Mouse (Mus musculus): ENCODE data around the gene Rmnd1. TPM values are rescaled to one million over a fixed set of nuclear protein-coding genes. Genes with fewer than 3 reads are reported as not detected.

Gene Rmnd1
- polyA plus RNA-seq (2014; fragmentation: Nextera tagmentation; extraction: Ambion mirVana): 52.5 and 67.0 TPM in 2 replicates

GRCm38 (mm10) chr10:4432123-4432931, at the start of gene Rmnd1, which contains the start of gene Armt1:
TSS of gene Rmnd1 (minus strand) at chr10:4432388.
TSS of gene Armt1 (plus strand) at chr10:4432467.
- Histone ChIP-seq H3K9ac (ENCODE audit: low read length) (peak within 1 kb of the TSS; percentile 72), H3K4me3 (ENCODE audit: low read depth, low read length) (peak within 1 kb of the TSS; percentile 40), H3K27ac (ENCODE audit: low read depth, low read length) (no peak within 1 kb of the TSS), H3K4me2 (ENCODE audit: low read depth, low read length, severe bottlenecking) (peak within 1 kb of the TSS; percentile 75), H3K27me3 (ENCODE audit: control insufficient read depth, insufficient read depth, low read length) (no peaks in the 10 kb centered on the region), H3K9me3 (ENCODE audit: control insufficient read depth, low read length) (no peaks in the 10 kb centered on the region), H3K36me3 (ENCODE audit: control insufficient read depth, insufficient read depth, low read length) (no peaks in the 10 kb centered on the region), H3K4me1 (replicated peaks; ENCODE audit: control insufficient read depth, insufficient read depth, low read length) (peaks cover 2% of the 10 kb centered on the region; the same call in 1 of the 2 replicates)
- DNase-seq (ENCODE audit: low spot score) (peak; percentile 99), ATAC-seq (replicated peaks; ENCODE audit: low FRiP score) (peak; percentile 97)
- under 1% methylated on average over 61 of the region's 75 CpGs for WGBS

- no peak overlapping the region for H3K4me3 ChIP-seq (ENCODE audit: low read depth, low read length)
- no peaks in the 10 kb centered on the region for H3K36me3 ChIP-seq (ENCODE audit: control insufficient read depth, insufficient read depth, low read length)
- WGBS: 84% methylated on average over 8 of the region's 8 CpGs
- H3K4me2 ChIP-seq (ENCODE audit: low read depth, low read length, severe bottlenecking): no peak overlapping the region
- H3K9me3 ChIP-seq (ENCODE audit: control insufficient read depth, low read length): no peaks in the 10 kb centered on the region
- H3K27ac ChIP-seq (ENCODE audit: low read depth, low read length): no peak overlapping the region
- DNase-seq (ENCODE audit: low spot score) (no peak), ATAC-seq (replicated peaks; ENCODE audit: low FRiP score) (no peak)
- no peaks in the 10 kb centered on the region for H3K4me1 ChIP-seq (replicated peaks; ENCODE audit: control insufficient read depth, insufficient read depth, low read length)
- H3K9ac ChIP-seq (ENCODE audit: low read length): no peak overlapping the region
- no peaks in the 10 kb centered on the region for H3K27me3 ChIP-seq (ENCODE audit: control insufficient read depth, insufficient read depth, low read length)
These were observed 49.5 kb upstream of the Rmnd1 start for GRCm38 (mm10) chr10:4481695-4482094.

DNA sequence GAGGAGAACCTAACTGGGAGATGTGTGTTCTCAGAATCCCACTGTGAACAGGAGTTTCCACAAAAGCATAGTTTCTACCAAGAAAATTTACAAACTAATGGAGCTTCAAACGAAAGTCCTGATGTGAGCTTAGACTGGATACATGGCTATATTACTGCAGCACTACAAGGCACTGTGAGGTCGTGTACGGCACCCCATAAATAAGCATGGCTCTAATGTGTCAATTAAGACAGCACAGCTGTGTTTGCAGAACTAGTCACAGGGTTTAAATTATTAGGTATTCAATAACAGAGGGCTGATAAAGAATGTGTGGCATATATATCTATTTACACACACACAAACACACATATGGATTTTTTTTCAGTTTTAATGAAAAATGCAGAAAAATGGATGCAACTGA, 48.7 kb upstream of the Rmnd1 start:
- no peaks in the 10 kb centered on the region for H3K4me1 ChIP-seq (replicated peaks; ENCODE audit: control insufficient read depth, insufficient read depth, low read length)

GRCm38 (mm10) chr10:4476604-4477003, 44.4 kb upstream of the Rmnd1 start:
- no peak for DNase-seq (ENCODE audit: low spot score)
- no peak for ATAC-seq (replicated peaks; ENCODE audit: low FRiP score)

More for the DNA sequence above, 48.7 kb upstream of the Rmnd1 start:
- Histone ChIP-seq H3K27me3 (ENCODE audit: control insufficient read depth, insufficient read depth, low read length) (no peaks in the 10 kb centered on the region), H3K9ac (ENCODE audit: low read length) (no peak overlapping the region), H3K36me3 (ENCODE audit: control insufficient read depth, insufficient read depth, low read length) (no peaks in the 10 kb centered on the region), H3K9me3 (ENCODE audit: control insufficient read depth, low read length) (no peaks in the 10 kb centered on the region), H3K4me2 (ENCODE audit: low read depth, low read length, severe bottlenecking) (no peak overlapping the region), H3K4me3 (ENCODE audit: low read depth, low read length) (no peak overlapping the region), H3K27ac (ENCODE audit: low read depth, low read length) (no peak overlapping the region)
- 84% methylated on average over 3 of the region's 3 CpGs for WGBS
- DNase-seq (ENCODE audit: low spot score): no peak
- ATAC-seq (replicated peaks; ENCODE audit: low FRiP score): no peak

GRCm38 (mm10) chr10:4475431-4475830, 43.2 kb upstream of the Rmnd1 start:
- Histone ChIP-seq H3K36me3 (ENCODE audit: control insufficient read depth, insufficient read depth, low read length) (no peaks in the 10 kb centered on the region), H3K9me3 (ENCODE audit: control insufficient read depth, low read length) (no peaks in the 10 kb centered on the region), H3K27ac (ENCODE audit: low read depth, low read length) (no peak overlapping the region), H3K4me1 (replicated peaks; ENCODE audit: control insufficient read depth, insufficient read depth, low read length) (no peaks in the 10 kb centered on the region), H3K4me2 (ENCODE audit: low read depth, low read length, severe bottlenecking) (no peak overlapping the region), H3K9ac (ENCODE audit: low read length) (no peak overlapping the region), H3K4me3 (ENCODE audit: low read depth, low read length) (no peak overlapping the region), H3K27me3 (ENCODE audit: control insufficient read depth, insufficient read depth, low read length) (no peaks in the 10 kb centered on the region)
- DNase-seq (ENCODE audit: low spot score): no peak
- 95% methylated on average over 3 of the region's 3 CpGs for WGBS
- ATAC-seq (replicated peaks; ENCODE audit: low FRiP score): no peak

More at GRCm38 (mm10) chr10:4476604-4477003, 44.4 kb upstream of the Rmnd1 start:
- H3K9ac ChIP-seq (ENCODE audit: low read length): no peak overlapping the region
- H3K4me1 ChIP-seq (replicated peaks; ENCODE audit: control insufficient read depth, insufficient read depth, low read length): no peaks in the 10 kb centered on the region
- H3K4me2 ChIP-seq (ENCODE audit: low read depth, low read length, severe bottlenecking): no peak overlapping the region
- no peak overlapping the region for H3K27ac ChIP-seq (ENCODE audit: low read depth, low read length)
- no peaks in the 10 kb centered on the region for H3K36me3 ChIP-seq (ENCODE audit: control insufficient read depth, insufficient read depth, low read length)
- 93% methylated on average over 5 of the region's 5 CpGs for WGBS
- no peaks in the 10 kb centered on the region for H3K27me3 ChIP-seq (ENCODE audit: control insufficient read depth, insufficient read depth, low read length)
- no peak overlapping the region for H3K4me3 ChIP-seq (ENCODE audit: low read depth, low read length)
- no peaks in the 10 kb centered on the region for H3K9me3 ChIP-seq (ENCODE audit: control insufficient read depth, low read length)

GRCm38 (mm10) chr10:4473591-4473993, 41.4 kb upstream of the Rmnd1 start:
- H3K27me3 ChIP-seq (ENCODE audit: control insufficient read depth, insufficient read depth, low read length): no peaks in the 10 kb centered on the region
- no peak overlapping the region for H3K9ac ChIP-seq (ENCODE audit: low read length)
- H3K36me3 ChIP-seq (ENCODE audit: control insufficient read depth, insufficient read depth, low read length): no peaks in the 10 kb centered on the region
- H3K4me3 ChIP-seq (ENCODE audit: low read depth, low read length): no peak overlapping the region
- no peaks in the 10 kb centered on the region for H3K4me1 ChIP-seq (replicated peaks; ENCODE audit: control insufficient read depth, insufficient read depth, low read length)
- no peak overlapping the region for H3K4me2 ChIP-seq (ENCODE audit: low read depth, low read length, severe bottlenecking)
- no peak overlapping the region for H3K27ac ChIP-seq (ENCODE audit: low read depth, low read length)
- DNase-seq (ENCODE audit: low spot score): no peak
- no peaks in the 10 kb centered on the region for H3K9me3 ChIP-seq (ENCODE audit: control insufficient read depth, low read length)
- 92% methylated on average over 11 of the region's 11 CpGs for WGBS
- no peak for ATAC-seq (replicated peaks; ENCODE audit: low FRiP score)

DNA sequence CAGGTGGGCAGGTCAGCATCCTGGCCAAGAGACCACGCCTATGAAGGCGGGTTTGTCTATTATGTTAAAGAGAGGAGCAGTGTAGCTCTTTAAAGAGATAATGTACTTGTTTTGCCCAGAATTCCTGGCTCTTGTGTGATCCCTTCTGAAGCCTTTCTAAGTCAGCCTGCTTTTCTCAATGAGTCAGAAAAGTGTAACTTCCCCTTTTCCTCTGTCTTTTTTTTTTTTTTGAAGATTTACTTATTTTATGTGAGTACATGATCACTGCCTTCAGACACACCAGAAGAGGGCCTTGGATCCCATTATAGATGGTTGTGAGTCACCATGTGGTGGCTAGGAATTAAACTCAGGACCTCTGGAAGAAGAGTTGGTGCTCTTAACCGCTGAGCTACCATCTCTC, 37.2 kb upstream of the Rmnd1 start:
- Histone ChIP-seq H3K4me2 (ENCODE audit: low read depth, low read length, severe bottlenecking) (no peak overlapping the region), H3K36me3 (ENCODE audit: control insufficient read depth, insufficient read depth, low read length) (no peaks in the 10 kb centered on the region), H3K9me3 (ENCODE audit: control insufficient read depth, low read length) (no peaks in the 10 kb centered on the region), H3K9ac (ENCODE audit: low read length) (no peak overlapping the region), H3K27ac (ENCODE audit: low read depth, low read length) (no peak overlapping the region), H3K4me3 (ENCODE audit: low read depth, low read length) (no peak overlapping the region), H3K27me3 (ENCODE audit: control insufficient read depth, insufficient read depth, low read length) (no peaks in the 10 kb centered on the region), H3K4me1 (replicated peaks; ENCODE audit: control insufficient read depth, insufficient read depth, low read length) (no peaks in the 10 kb centered on the region)
- WGBS: 84% methylated on average over 3 of the region's 3 CpGs
- ATAC-seq (replicated peaks; ENCODE audit: low FRiP score): no peak
- no peak for DNase-seq (ENCODE audit: low spot score)

DNA sequence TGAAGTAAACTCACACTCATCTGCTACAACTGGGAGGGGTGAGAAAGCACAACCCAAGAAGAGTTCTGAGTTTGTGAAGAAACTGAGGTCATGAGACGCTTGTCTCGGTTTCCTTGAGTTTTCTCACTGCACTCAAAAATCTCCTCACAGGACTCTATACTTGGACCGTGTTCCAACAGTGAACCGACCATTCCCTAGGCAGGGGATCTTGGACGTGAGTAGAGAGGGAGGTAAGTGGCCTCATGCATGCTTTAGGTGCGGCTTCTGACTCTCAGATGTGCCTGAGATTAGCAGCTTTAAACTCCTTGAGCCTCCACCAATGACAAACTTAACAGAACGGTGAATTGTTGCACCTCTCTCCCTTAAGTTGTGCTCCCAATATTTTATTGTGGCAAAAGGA, 33.6 kb upstream of the Rmnd1 start:
- Histone ChIP-seq H3K4me1 (replicated peaks; ENCODE audit: control insufficient read depth, insufficient read depth, low read length) (no peaks in the 10 kb centered on the region), H3K4me2 (ENCODE audit: low read depth, low read length, severe bottlenecking) (no peak overlapping the region), H3K4me3 (ENCODE audit: low read depth, low read length) (no peak overlapping the region), H3K27me3 (ENCODE audit: control insufficient read depth, insufficient read depth, low read length) (no peaks in the 10 kb centered on the region), H3K36me3 (ENCODE audit: control insufficient read depth, insufficient read depth, low read length) (no peaks in the 10 kb centered on the region), H3K27ac (ENCODE audit: low read depth, low read length) (no peak overlapping the region), H3K9ac (ENCODE audit: low read length) (no peak overlapping the region), H3K9me3 (ENCODE audit: control insufficient read depth, low read length) (no peaks in the 10 kb centered on the region)
- 79% methylated on average over 7 of the region's 7 CpGs for WGBS
- no peak for DNase-seq (ENCODE audit: low spot score)
- ATAC-seq (replicated peaks; ENCODE audit: low FRiP score): no peak

- 87% methylated on average over 2 of the region's 2 CpGs for WGBS
- Histone ChIP-seq H3K4me2 (ENCODE audit: low read depth, low read length, severe bottlenecking) (no peak overlapping the region), H3K27ac (ENCODE audit: low read depth, low read length) (no peak overlapping the region), H3K4me3 (ENCODE audit: low read depth, low read length) (no peak overlapping the region), H3K27me3 (ENCODE audit: control insufficient read depth, insufficient read depth, low read length) (no peaks in the 10 kb centered on the region), H3K9me3 (ENCODE audit: control insufficient read depth, low read length) (no peaks in the 10 kb centered on the region), H3K4me1 (replicated peaks; ENCODE audit: control insufficient read depth, insufficient read depth, low read length) (no peaks in the 10 kb centered on the region), H3K36me3 (ENCODE audit: control insufficient read depth, insufficient read depth, low read length) (no peaks in the 10 kb centered on the region), H3K9ac (ENCODE audit: low read length) (no peak overlapping the region)
- ATAC-seq (replicated peaks; ENCODE audit: low FRiP score) (no peak), DNase-seq (ENCODE audit: low spot score) (no peak)
These were observed 28.0 kb upstream of the Rmnd1 start for GRCm38 (mm10) chr10:4460201-4460600.

All from forebrain, embryonic 11.5 days (tissue).